8 mouse cellular contexts compared by ENCODE assay signal in the genomic region with DNA sequence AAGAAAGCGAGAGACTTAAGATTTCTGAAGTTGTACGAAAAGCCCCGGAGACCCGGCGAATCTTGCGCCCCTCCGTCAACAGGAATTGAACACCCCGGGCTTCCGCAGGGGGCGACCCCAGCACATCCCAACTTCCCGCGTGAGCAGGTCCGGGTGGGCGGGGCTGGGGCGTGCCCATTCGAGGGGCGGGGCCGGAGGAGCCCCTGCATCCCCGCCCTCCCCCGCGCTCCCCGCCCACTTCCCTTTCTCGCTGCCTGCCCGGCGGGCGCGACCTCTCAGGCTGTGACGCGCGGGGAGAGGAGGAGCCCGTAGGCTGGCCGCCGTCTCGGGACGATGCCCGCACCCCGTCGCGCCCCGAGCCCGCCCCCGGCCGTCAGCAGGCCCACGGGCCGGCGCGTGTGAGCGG.
A peak's percentile ranks its signal among the peaks of the same experiment; 100 is the strongest.
DNase-seq lines count a peak whose midpoint lies in the region; ATAC-seq and TF ChIP-seq lines count a peak whose summit lies in the region.

No protein-coding gene starts in this region.

- peak; percentile 89 for DNase-seq in c-Kit-positive CD71-positive TER-119-negative erythroid progenitor cells, embryonic 14.5 days (ENCODE audit: low read depth)
- peak; percentile 99 for DNase-seq in forebrain, embryonic 11.5 days (ENCODE audit: low spot score)
- peak; percentile 93 for DNase-seq in heart, postnatal 0 days (ENCODE audit: low spot score)
- DNase-seq in kidney, postnatal 36 days = peak; percentile 95 to 97
- peak; percentile 99 for DNase-seq in stomach, postnatal 0 days (ENCODE audit: low spot score)

- ATAC-seq in forebrain, embryonic 11.5 days (replicated peaks; ENCODE audit: low FRiP score) = peak; percentile 96
- peak; percentile 97 for ATAC-seq in heart, postnatal 0 days (ENCODE audit: insufficient read depth, low read depth)
- ATAC-seq in liver, embryonic 16.5 days (ENCODE audit: low read depth) = peak; percentile 96
- ATAC-seq in neural tube, embryonic 12.5 days (ENCODE audit: low FRiP score, low read depth) = peak; percentile 91
- peak; percentile 95 for ATAC-seq in stomach, postnatal 0 days (ENCODE audit: low FRiP score, low TSS enrichment)

- H3K4me1 ChIP-seq in ES-Bruce4 (ENCODE audit: control insufficient read depth, insufficient read depth, low read length) = peaks cover 2% of the 10 kb centered on the region
- H3K4me1 ChIP-seq in forebrain, embryonic 11.5 days (replicated peaks; ENCODE audit: control insufficient read depth, insufficient read depth, low read length) = peaks cover 5% of the 10 kb centered on the region; the same call in 1 of the 2 replicates
- H3K4me1 ChIP-seq in heart, postnatal 0 days (ENCODE audit: control insufficient read depth, insufficient read depth) = peaks cover 15% of the 10 kb centered on the region; the same call in 1 of the 2 replicates
- peaks cover 15% of the 10 kb centered on the region for H3K4me1 ChIP-seq in liver, embryonic 16.5 days (ENCODE audit: control insufficient read depth, low read depth, low read length)
- peaks cover 14% of the 10 kb centered on the region for H3K4me1 ChIP-seq in neural tube, embryonic 12.5 days
- H3K4me1 ChIP-seq in stomach, postnatal 0 days (replicated peaks; ENCODE audit: control insufficient read depth, insufficient read depth) = peaks cover 6% of the 10 kb centered on the region

- TF ChIP-seq POLR2A in ES-Bruce4 (IDR thresholded peaks at IDR 0.05; ENCODE audit: insufficient read depth, low read length) = no peak

- H3K4me2 ChIP-seq in forebrain, embryonic 11.5 days (ENCODE audit: low read depth, low read length, severe bottlenecking) = peak overlapping the region; percentile 66
- peak overlapping the region; percentile 100 for H3K4me2 ChIP-seq in heart, postnatal 0 days (ENCODE audit: low read depth, low read length)
- H3K4me2 ChIP-seq in liver, embryonic 16.5 days (ENCODE audit: low read depth, low read length) = peak overlapping the region; percentile 97
- peak overlapping the region; percentile 92 for H3K4me2 ChIP-seq in neural tube, embryonic 12.5 days (replicated peaks)
- peak overlapping the region; percentile 97 for H3K4me2 ChIP-seq in stomach, postnatal 0 days (replicated peaks; ENCODE audit: low read depth)

- TF ChIP-seq EP300 in ES-Bruce4 (IDR thresholded peaks at IDR 0.05; ENCODE audit: insufficient read depth, low read depth, low read length) = no peak
- TF ChIP-seq EP300 in heart, postnatal 0 days (IDR thresholded peaks at IDR 0.05; ENCODE audit: low read depth) = no peak
- TF ChIP-seq EP300 in stomach, postnatal 0 days (optimal IDR thresholded peaks at IDR 0.05) = no peak

- peak overlapping the region; percentile 88 for H3K4me3 ChIP-seq in ES-Bruce4 (ENCODE audit: low read depth, low read length)
- H3K4me3 ChIP-seq in forebrain, embryonic 11.5 days (ENCODE audit: low read depth, low read length) = peak overlapping the region; percentile 60
- peak overlapping the region; percentile 86 for H3K4me3 ChIP-seq in heart, postnatal 0 days (ENCODE audit: low read depth, low read length)
- H3K4me3 ChIP-seq in liver, embryonic 16.5 days (ENCODE audit: low read depth, low read length) = peak overlapping the region; percentile 73
- H3K4me3 ChIP-seq in neural tube, embryonic 12.5 days = peak overlapping the region; percentile 68
- peak overlapping the region; percentile 67 for H3K4me3 ChIP-seq in stomach, postnatal 0 days (ENCODE audit: low read depth, low read length)

- peak overlapping the region; percentile 93 for H3K9ac ChIP-seq in ES-Bruce4 (ENCODE audit: low read depth, poor library complexity, severe bottlenecking)
- H3K9ac ChIP-seq in forebrain, embryonic 11.5 days (ENCODE audit: low read length) = peak overlapping the region; percentile 76
- peak overlapping the region; percentile 83 for H3K9ac ChIP-seq in heart, postnatal 0 days (replicated peaks; ENCODE audit: low read depth, low read length)
- H3K9ac ChIP-seq in liver, embryonic 16.5 days (ENCODE audit: low read depth, low read length) = peak overlapping the region; percentile 69
- H3K9ac ChIP-seq in neural tube, embryonic 12.5 days = peak overlapping the region; percentile 83
- peak overlapping the region; percentile 71 for H3K9ac ChIP-seq in stomach, postnatal 0 days (ENCODE audit: low read length)

- H3K9me3 ChIP-seq in ES-Bruce4 (replicated peaks; ENCODE audit: control insufficient read depth, insufficient read depth, low read length, poor library complexity, severe bottlenecking) = no peaks in the 10 kb centered on the region
- no peaks in the 10 kb centered on the region for H3K9me3 ChIP-seq in forebrain, embryonic 11.5 days (ENCODE audit: control insufficient read depth, low read length)
- no peaks in the 10 kb centered on the region for H3K9me3 ChIP-seq in heart, postnatal 0 days (replicated peaks; ENCODE audit: control insufficient read depth, low read length)
- H3K9me3 ChIP-seq in liver, embryonic 16.5 days (replicated peaks; ENCODE audit: control insufficient read depth, low read length) = no peaks in the 10 kb centered on the region
- no peaks in the 10 kb centered on the region for H3K9me3 ChIP-seq in neural tube, embryonic 12.5 days
- no peaks in the 10 kb centered on the region for H3K9me3 ChIP-seq in stomach, postnatal 0 days (ENCODE audit: control insufficient read depth, low read length)

- no peaks in the 10 kb centered on the region for H3K27me3 ChIP-seq in ES-Bruce4 (ENCODE audit: control insufficient read depth, insufficient read depth, low read length, poor library complexity, severe bottlenecking)
- H3K27me3 ChIP-seq in forebrain, embryonic 11.5 days (ENCODE audit: control insufficient read depth, insufficient read depth, low read length) = no peaks in the 10 kb centered on the region
- H3K27me3 ChIP-seq in heart, postnatal 0 days (ENCODE audit: control insufficient read depth, insufficient read depth, low read length) = no peaks in the 10 kb centered on the region
- no peaks in the 10 kb centered on the region for H3K27me3 ChIP-seq in liver, embryonic 16.5 days (ENCODE audit: control insufficient read depth, insufficient read depth, low read depth, low read length)
- no peaks in the 10 kb centered on the region for H3K27me3 ChIP-seq in neural tube, embryonic 12.5 days (replicated peaks)
- no peaks in the 10 kb centered on the region for H3K27me3 ChIP-seq in stomach, postnatal 0 days (ENCODE audit: control insufficient read depth, insufficient read depth, low read length)

- 2% methylated on average over 30 of the region's 48 CpGs for WGBS in forebrain, embryonic 11.5 days
- WGBS in heart, postnatal 0 days = under 1% methylated on average over 32 of the region's 48 CpGs
- under 1% methylated on average over 41 of the region's 48 CpGs for WGBS in liver, embryonic 16.5 days (ENCODE audit: insufficient replicate concordance)
- WGBS in neural tube, embryonic 12.5 days = 0% methylated on average over 41 of the region's 48 CpGs
- WGBS in stomach, postnatal 0 days = under 1% methylated on average over 35 of the region's 48 CpGs

- no peaks in the 10 kb centered on the region for H3K36me3 ChIP-seq in ES-Bruce4 (ENCODE audit: control insufficient read depth, insufficient read depth, low read length, poor library complexity, severe bottlenecking)
- H3K36me3 ChIP-seq in forebrain, embryonic 11.5 days (ENCODE audit: control insufficient read depth, insufficient read depth, low read length) = no peaks in the 10 kb centered on the region
- H3K36me3 ChIP-seq in heart, postnatal 0 days (replicated peaks; ENCODE audit: control insufficient read depth, insufficient read depth, low read length) = no peaks in the 10 kb centered on the region
- H3K36me3 ChIP-seq in liver, embryonic 16.5 days (ENCODE audit: control insufficient read depth, insufficient read depth) = no peaks in the 10 kb centered on the region
- no peaks in the 10 kb centered on the region for H3K36me3 ChIP-seq in neural tube, embryonic 12.5 days
- H3K36me3 ChIP-seq in stomach, postnatal 0 days (ENCODE audit: control insufficient read depth, insufficient read depth, low read length) = no peaks in the 10 kb centered on the region

- TF ChIP-seq CTCF in ES-Bruce4 (IDR thresholded peaks at IDR 0.05; ENCODE audit: low read depth, low read length) = no peak
- no peak for TF ChIP-seq CTCF in heart, postnatal 0 days (IDR thresholded peaks at IDR 0.05; ENCODE audit: low read depth)
- peak; percentile 19; the same call in 1 of the 2 replicates for TF ChIP-seq CTCF in stomach, postnatal 0 days (IDR thresholded peaks at IDR 0.05; ENCODE audit: low read depth)

- no peak overlapping the region for H3K27ac ChIP-seq in ES-Bruce4 (ENCODE audit: insufficient read depth, low read length)
- no peak overlapping the region for H3K27ac ChIP-seq in forebrain, embryonic 11.5 days (ENCODE audit: low read depth, low read length)
- H3K27ac ChIP-seq in heart, postnatal 0 days (ENCODE audit: low read depth) = peak overlapping the region; percentile 69
- peak overlapping the region; percentile 61; the same call in 1 of the 2 replicates for H3K27ac ChIP-seq in liver, embryonic 16.5 days (ENCODE audit: low read length)
- no peak overlapping the region for H3K27ac ChIP-seq in neural tube, embryonic 12.5 days
- H3K27ac ChIP-seq in stomach, postnatal 0 days (replicated peaks) = peak overlapping the region; percentile 86

Comparison
In these comparisons a context has a peak if more than half of its experiments do, and no peak if none do; other contexts are left out.
1. H3K27ac ChIP-seq: peak in heart, postnatal 0 days (single experiment), liver, embryonic 16.5 days (single experiment) and stomach, postnatal 0 days (single experiment); none in ES-Bruce4 (single experiment), forebrain, embryonic 11.5 days (single experiment) and neural tube, embryonic 12.5 days (single experiment).
2. Peak in every context shown above with its lines, with median percentiles within 50 percentile points of each other: H3K4me3 ChIP-seq, H3K9ac ChIP-seq, DNase-seq, ATAC-seq and H3K4me2 ChIP-seq.